16 mouse cellular contexts compared by ENCODE assay signal in genomic region chr3:90391941-90392340, GRCm38 (mm10).
"Had no signal": no experiment of that assay in that cellular context is flagged by ENCODE, and none has a peak within 500 bp of the region (broad histone marks: within the 10 kb centered on the region; RNA-seq: fewer than 3 reads in every experiment).

No protein-coding gene starts in this region.

- H3K4me3 ChIP-seq: liver, embryonic 13.5 days had no signal

- H3K4me2 ChIP-seq: liver, embryonic 13.5 days; midbrain, embryonic 11.5 days had no signal

- H3K27ac ChIP-seq: kidney, postnatal 0 days; liver, embryonic 13.5 days; stomach, postnatal 0 days had no signal

- H3K9ac ChIP-seq: liver, embryonic 13.5 days had no signal

- H3K9me3 ChIP-seq: liver, embryonic 13.5 days had no signal

- DNase-seq: kidney, postnatal 25 days; left cerebral cortex, postnatal 4 days; liver, embryonic 13.5 days; lung, adult 2 months; lung, postnatal 14 days; lung, postnatal 4 days; midbrain, embryonic 14.5 days; right cerebral cortex, adult 18-20 months; right cerebral cortex, postnatal 14 days; right cerebral cortex, postnatal 4 days; thymus, adult 2 months; thymus, postnatal 14 days; thymus, postnatal 4 days had no signal
